Mouse (Mus musculus): Measurements from ENCODE around the gene Cdkn2aipnl. TPM values are rescaled to one million over a fixed set of nuclear protein-coding genes. Genes with fewer than 3 reads are reported as not detected.
A peak's percentile ranks its signal among the peaks of the same experiment; 100 is the strongest.

Cdkn2aipnl gene
- total RNA-seq, 2 experiments from 2014 or later, result 37.4 to 37.8 TPM

DNA sequence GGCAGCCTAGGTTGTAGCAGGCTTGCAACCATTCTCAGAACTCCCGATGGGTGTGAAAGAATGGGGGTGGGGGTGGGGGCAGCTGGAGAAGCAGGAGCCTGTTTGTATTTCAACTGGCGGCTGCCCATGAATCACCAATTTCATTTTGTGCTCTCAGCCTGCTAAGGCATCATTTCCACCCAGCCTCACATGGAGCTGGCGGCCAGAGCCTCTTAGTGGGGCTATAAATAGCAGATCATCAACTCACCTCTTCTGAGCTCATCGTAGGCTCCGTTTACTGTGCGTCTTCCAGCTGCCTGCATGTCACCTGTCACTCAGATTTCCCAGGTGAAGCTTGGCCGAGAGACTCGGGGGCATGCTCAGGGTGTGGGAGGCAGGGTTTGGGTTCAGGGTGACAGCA lies 21.9 kb upstream of the Cdkn2aipnl start:
- DNase-seq (ENCODE audit: low spot score in 2 of 2), result peak in 1 of 2 experiments; percentile 36

GRCm38 (mm10) chr11:51946144-51946543 lies 21.3 kb upstream of the Cdkn2aipnl start:
- DNase-seq (ENCODE audit: low spot score in 2 of 2), result no peak

- DNase-seq (ENCODE audit: low spot score in 2 of 2), result no peak
Observed at GRCm38 (mm10) chr11:51949155-51949840, 18.2 kb upstream of the Cdkn2aipnl start.

DNA sequence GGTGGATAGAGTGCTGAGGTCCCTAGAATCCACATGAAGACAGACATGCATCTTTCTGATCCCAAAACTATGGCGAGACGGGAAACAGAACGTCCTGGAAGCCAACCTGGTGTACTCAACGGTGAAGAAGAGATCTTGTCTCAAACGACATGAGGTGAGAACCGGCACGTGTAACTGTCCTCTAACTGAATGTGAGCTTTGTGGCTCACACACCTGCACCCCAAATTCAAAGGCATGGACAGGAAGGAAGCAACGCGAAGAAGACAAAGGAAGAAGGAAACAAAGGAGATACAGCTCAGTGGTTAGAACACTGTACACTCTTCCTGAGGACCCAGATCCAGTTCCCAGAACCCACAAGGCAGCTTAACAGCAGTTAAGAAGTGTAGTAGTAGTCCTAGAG lies 17.5 kb upstream of the Cdkn2aipnl start:
- DNase-seq (ENCODE audit: low spot score in 2 of 2), result no peak

DNA sequence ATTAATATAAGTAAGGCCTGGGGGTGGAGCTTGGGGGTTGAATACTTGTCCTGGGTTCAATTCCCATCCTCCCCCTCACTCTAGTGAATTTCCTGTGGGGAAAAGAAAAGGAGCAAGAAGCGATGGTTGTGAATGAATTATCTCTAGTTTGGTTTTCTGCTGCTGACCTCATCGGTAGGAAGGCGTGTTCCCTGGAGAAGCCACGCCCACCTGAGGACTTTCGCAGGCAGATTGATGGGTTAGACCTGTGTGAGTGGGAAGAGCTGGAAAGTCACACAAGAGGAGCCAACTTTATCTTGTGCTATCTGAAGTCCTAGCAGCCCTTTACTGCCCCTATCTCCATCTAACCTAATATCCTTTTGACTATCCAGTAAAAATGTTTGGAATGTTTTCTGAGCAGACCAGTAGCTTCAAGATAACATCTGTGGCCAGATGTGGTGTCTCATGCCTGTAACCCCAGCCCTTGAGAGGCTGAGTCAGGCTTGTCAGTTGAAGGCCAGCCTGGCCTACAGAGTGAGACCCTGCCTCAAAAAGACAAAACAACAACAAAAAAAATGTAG lies 15.5 kb upstream of the Cdkn2aipnl start:
- DNase-seq (ENCODE audit: low spot score in 2 of 2), result no peak

DNA sequence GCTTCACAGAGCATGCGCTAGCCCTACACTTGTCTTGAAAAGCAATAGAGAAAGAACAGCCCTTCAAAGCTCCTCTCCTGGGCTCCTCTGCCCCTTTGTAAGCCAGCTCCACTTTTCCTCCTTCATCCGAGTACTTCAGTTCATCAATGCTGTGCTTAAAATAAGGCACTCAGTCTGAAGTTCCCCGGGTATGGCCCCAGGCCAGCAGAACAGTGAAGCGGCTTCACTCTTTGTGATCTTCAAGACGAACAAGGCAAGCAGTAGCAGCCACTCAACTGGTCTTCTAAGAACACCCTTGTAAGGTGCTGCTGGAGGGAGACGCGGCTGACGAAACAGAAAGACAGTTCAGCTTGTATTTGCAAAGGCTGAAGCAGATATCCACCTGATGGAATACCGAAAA lies 11.3 kb upstream of the Cdkn2aipnl start:
- DNase-seq (ENCODE audit: low spot score in 2 of 2), result no peak

GRCm38 (mm10) chr11:51957760-51958159 lies 9.7 kb upstream of the Cdkn2aipnl start:
- no peak for DNase-seq (ENCODE audit: low spot score in 2 of 2)

- no peak for DNase-seq (ENCODE audit: low spot score in 2 of 2)
Observed at GRCm38 (mm10) chr11:51959511-51959910, 8.0 kb upstream of the Cdkn2aipnl start.

DNA sequence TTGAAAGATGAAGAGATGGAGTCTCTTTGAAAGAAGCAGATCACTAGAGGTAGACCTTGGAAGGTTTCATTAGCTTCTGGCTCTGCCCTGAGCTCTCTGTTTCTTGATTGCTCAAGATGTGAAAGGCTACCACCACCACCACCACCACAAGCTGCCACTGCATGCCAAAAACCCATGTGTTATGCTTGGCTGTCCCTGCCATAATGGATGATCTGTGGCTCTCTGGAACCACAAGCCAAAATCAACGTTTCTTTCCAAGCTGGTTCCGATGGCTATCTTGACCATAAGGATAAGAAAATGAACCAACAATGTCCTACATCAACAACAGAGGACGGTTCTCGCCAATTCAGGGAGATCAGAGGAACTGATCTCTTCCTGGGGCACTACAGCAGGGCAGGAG lies 7.4 kb upstream of the Cdkn2aipnl start:
- no peak for DNase-seq (ENCODE audit: low spot score in 2 of 2)

DNA sequence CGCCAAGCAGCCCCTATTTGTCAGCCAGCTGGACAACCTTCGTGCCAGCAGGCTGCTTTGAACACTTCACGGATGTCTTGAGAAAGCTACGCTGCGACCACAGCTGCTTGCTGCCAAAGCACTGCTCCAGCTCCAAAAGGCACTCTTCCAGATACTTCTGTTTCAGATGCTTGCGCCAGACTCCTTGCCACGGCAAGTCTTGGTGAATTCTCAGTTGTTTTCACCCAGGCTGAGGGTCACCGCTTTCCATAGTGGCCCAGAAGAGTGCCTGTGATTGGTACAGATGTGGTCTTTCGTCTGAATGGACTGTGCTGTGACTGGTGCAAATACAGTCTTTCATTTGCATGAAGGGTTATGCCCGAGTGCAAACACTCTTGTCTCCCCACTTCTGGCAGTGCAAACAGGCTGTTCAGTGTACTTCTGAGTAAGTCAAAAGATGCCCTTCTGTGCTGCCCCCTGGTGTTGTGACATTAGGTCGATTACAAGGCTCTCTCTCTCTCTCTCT lies 6.4 kb upstream of the Cdkn2aipnl start:
- peak; percentile 40 to 48 for DNase-seq (ENCODE audit: low spot score in 2 of 2)

DNA sequence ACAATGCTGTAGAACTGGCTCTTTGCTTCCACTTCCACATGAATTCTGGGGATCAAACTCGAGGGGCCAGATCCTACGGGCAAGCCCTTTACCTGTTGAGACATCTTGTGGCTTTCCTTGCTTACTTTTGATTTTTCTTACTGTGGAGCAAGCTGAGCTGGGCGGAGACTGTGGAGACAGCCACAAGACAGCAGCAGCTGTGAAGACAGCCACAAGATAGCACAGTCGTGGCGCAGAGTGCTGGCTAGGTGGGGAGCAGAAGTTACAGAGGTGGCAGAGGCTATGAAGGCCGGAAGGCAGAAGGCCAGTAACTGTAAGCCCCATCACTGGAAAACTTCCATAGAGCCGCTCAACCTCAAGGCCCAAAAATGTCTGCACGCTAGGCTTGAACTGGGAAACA lies 5.7 kb upstream of the Cdkn2aipnl start:
- no peak for DNase-seq (ENCODE audit: low spot score in 2 of 2)

DNA sequence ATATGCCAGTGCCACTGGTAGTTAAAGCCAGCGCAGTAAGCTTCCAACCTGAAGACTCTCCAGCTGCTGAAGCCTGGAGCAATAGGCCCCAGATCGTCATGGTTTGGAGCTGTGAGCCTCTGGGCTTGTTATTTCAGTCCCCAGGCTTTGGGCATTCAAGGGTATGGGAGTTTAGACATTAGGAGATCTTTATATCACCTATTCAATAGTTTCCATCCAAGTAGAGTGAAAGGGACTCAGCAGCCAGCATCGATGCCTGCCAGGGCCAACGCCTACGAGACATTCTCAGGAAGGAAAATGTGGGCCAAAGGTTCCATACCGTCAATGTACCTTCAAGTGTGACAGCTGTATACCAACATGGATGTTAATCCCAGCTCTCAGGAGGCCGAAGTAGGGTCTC lies 5.2 kb upstream of the Cdkn2aipnl start:
- DNase-seq (ENCODE audit: low spot score in 2 of 2), result no peak

DNA sequence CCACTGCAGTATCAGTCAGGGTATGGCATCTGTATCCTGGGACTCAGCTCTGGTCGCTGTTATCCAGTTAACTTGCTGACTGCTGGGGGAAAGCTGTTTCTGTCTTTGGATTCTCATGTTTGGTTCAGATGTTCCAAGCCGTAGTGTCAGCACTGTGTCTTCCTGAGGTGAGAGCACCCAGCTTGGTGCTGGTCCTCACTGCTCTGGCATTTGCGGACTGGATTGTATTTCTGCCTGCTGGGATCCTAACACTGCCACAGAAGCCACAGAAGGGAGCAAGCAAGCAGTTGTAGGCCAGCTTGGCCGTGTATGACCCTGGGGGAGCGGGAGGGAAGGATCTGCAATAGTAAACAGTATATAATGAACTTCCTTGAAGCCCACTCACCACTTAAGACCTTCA lies 810 bp upstream of the Cdkn2aipnl start:
- no peak for DNase-seq (ENCODE audit: low spot score in 2 of 2)

GRCm38 (mm10) chr11:51968896-51969295 lies 1.4 kb downstream of the Cdkn2aipnl start:
- no peak for DNase-seq (ENCODE audit: low spot score in 2 of 2)

DNA sequence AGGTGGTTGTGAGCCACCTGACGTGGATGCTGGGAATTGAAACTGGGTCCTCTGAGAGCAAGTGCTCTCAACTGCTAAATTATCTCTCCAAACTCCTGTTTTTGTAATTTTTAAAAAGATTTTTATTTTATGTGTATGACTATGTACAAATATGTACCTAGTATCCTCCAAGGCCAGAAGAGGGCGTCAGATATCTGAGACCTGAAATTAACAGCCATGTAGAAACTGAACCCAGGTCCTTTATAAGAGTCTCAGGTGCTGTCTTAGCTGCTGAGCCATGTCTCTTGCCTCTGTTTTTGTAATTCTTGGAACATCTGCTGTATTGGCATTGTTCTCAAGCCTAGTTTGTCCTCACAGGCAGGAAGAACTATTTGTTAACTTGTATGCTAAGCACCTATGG lies 2.0 kb downstream of the Cdkn2aipnl start:
- DNase-seq (ENCODE audit: low spot score in 2 of 2), result no peak

- no peak for DNase-seq (ENCODE audit: low spot score in 2 of 2)
Observed at GRCm38 (mm10) chr11:51971644-51972043, 4.2 kb downstream of the Cdkn2aipnl start.

- DNase-seq (ENCODE audit: low spot score in 2 of 2), result peak in 1 of 2 experiments; percentile 46
Observed at GRCm38 (mm10) chr11:51999611-52000289, 32.3 kb downstream of the Cdkn2aipnl start.

DNA sequence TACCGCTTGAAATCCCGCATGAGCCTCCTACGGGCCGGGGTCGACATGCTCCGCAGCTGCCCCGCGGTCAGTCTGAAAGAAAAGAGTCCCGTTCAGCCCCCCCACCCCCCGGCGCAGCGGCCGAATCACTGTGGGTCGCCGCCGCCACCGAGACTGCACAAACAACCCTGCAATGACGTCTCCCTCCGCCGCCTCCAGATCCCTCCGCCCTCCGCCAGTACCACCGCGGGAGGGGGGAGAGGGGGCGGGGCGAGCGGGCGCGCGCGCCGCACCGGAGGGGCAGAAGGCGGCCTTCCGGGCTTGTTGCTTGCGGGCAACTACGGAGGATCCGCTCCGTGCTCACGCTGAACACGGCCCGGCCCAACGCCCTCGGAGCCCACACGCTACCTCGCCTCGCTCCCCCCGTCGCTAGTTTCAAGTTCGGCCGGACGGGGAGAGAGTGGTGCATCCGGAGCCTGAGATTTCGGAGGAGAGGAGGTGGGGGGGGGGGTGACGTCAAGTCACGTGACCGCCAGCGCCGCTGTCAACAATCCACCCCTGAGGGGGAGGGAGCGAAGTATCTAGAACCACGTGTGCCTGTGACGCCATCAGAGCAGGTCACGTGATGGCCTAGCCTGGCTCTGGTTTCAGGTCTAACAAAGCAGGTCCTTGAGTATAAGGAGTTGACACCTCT lies 33.0 kb downstream of the Cdkn2aipnl start, which contains the start of gene Ube2b:
Gene Ube2b (minus strand): TSS at position 473 of the 673 bp plus-strand sequence.
- DNase-seq (ENCODE audit: low spot score in 2 of 2), result peak; percentile 95 to 97

- peak in 1 of 2 experiments; percentile 10 for DNase-seq (ENCODE audit: low spot score in 2 of 2)
Observed at GRCm38 (mm10) chr11:52001341-52001740, 33.9 kb downstream of the Cdkn2aipnl start.

DNA sequence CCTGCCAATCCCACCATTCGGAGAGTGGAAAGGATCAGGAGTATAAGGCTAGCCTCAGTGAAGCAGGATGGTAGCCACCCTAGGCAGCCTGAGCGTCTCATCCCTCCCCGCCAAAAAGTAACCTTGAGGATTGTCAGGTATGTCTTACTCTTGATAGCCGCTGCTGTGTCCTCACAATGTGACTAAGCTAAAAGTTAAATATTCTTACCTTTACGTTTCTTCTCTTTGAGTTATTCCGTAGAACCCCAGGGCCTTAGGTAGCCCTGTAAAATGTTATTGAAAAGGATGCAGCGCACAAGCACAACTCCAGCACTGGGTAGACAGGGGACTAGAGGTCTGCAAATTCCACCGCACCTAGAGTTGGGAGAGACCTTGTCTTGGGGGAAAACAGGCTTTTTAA lies 34.4 kb downstream of the Cdkn2aipnl start:
- no peak for DNase-seq (ENCODE audit: low spot score in 2 of 2)

GRCm38 (mm10) chr11:52002842-52003504 lies 35.5 kb downstream of the Cdkn2aipnl start:
- no peak for DNase-seq (ENCODE audit: low spot score in 2 of 2)

Measured in layer of hippocampus, postnatal 10 days (tissue).